Mouse (Mus musculus): ENCODE results near the gene Junb.

Gene Junb

DNA sequence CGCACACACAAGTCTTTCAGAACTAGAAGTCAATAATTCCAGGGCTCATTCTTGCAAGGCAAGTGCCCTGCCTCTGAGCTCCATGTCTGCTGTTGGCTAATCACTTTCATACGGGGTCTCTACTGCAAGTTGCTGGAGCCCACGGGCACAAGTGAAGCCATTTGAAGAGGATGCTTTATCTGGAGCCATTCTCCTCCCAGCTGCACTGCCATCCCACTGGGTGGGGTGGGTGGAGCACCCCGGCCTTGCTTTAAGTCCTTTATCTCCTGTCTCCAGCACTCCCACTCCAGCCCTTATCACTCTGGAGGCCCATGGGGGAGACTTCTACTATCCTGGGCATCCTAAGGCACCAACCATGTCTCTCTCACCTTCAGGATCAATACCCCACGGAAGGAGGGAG lies 7.6 kb downstream of the Junb start:
- no peak for DNase-seq (ENCODE audit: low read depth)

DNA sequence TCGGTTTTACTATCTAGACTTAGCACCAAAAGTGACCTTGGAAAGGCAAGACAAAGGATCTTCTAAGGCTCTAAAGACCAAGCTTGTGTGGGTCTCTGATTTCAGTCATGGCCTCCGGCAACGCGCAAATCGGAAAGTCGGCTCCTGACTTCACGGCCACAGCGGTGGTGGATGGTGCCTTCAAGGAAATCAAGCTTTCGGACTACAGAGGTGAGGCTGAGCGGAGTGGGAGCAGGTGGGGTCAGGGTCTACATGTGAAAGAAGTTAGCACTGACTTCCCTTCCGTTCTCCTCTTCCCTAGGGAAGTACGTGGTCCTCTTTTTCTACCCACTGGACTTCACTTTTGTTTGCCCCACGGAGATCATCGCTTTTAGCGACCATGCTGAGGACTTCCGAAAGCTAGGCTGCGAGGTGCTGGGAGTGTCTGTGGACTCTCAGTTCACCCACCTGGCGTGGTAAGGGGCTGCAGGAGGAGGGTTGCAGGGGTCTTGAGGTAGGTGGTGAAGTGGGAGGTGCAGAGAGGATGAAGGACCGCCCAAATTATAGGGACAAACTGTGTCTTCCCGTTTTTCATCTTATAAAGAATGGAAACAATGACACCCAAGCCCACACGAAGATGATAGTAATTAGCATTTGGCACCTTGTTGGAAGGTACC lies 8.3 kb downstream of the Junb start:
- DNase-seq (ENCODE audit: low read depth) = no peak

DNA sequence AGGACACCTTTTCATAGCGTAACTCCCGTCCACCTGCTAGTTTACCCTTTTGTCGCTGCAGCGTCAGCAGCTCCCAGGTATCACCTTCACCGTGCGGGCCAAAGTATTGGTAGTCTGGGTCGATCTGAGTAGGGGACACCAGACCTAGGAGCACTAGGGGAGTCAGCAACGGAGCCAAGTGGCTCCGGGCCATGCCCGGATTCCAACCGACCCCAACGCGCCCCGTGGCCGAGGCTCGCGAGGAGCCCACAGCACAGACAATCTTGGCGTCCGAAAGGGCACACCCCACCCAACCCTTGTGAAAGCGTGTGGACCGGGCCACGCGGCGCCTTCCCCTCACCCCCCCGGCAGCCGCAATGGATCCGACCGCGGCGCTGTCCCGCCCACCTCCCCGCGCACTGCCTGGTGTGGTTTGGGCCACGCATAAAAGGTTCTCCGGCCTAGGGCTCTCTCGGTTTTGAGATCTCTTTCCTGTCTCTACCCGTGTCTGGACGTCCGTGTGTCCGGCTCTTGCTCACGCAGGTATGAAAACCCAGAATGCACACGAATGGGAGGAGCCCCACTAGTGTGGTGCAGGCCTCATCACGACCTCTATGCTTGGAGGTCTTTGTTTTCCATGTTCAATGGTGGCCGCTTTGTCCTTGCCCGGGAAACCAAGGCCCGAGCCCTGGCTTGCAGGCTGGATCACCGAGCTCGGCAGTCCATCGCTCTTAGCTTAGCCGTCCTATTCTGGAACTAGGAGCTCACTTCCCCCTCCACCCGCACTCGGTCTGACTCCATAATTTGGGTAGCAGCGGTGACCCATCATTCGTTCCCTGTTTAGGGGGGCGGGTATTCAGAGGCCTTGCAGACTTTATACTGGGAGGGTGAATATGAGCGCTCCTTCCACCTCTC lies 9.0 kb downstream of the Junb start, which contains the start of the genes Gm49661, Prdx2 and Rnaseh2a:
TSS of gene Gm49661 (minus strand) at position 193 of the 894 bp plus-strand sequence.
TSS of gene Prdx2 (plus strand) at position 347 of the 894 bp plus-strand sequence.
TSS of gene Rnaseh2a (minus strand) at position 527 of the 894 bp plus-strand sequence.
- no peak for DNase-seq (ENCODE audit: low read depth)

DNA sequence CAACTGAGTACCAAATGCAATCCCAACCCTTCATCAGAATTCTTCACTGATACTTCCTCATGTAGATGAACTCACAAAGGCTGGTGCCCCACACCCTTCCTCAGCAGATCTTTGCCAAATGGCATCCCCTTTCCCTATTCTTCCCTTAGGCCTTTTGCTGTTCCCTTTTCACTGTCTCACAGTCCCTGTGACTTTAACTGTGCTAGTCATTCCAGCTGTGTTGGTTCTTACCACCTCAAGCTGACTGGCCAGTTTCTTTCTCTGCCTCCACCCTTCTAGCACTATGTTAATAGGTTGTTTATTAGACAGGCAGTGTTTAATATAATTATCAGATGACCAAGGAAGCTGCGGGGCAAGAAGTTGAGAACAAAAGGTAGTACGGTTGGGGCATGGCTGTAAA lies 9.9 kb downstream of the Junb start:
- DNase-seq (ENCODE audit: low read depth) = no peak

DNA sequence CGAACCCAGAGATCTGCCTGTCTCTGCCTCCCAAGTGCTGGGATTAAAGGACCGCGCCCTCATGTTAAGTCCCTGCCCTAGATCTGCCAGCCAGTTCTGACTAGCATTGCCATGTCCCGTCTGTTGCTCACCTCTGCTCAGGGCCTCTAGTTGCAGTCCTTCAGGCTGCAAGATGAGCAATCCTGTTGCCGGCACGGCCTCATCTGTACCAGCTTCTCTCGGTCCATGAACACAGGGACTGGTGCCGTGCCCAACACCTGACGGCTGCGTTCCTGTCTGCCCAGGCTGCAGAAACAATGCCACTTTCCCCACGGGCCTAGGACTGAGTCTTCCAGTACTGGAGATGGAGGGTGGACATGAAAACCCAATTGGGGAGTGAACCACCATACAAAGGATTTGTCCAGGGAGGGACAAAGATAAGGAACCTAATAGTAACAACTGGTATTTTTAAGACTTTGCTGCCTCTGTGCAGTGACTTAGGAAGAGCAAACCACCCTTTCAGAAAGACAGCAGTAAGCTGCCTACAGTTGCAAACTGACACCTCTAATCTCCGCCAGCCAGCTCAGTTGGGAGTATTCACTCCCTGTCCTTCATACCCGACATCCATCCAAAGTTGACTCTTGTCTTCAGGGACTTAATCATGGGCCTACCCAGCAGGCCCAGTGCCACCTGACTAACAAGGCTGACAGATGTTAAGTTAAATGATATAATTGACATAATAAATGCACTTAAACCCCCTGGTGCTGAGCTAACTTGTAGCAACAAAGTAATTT lies 10.8 kb downstream of the Junb start:
- DNase-seq (ENCODE audit: low read depth) = no peak

DNA sequence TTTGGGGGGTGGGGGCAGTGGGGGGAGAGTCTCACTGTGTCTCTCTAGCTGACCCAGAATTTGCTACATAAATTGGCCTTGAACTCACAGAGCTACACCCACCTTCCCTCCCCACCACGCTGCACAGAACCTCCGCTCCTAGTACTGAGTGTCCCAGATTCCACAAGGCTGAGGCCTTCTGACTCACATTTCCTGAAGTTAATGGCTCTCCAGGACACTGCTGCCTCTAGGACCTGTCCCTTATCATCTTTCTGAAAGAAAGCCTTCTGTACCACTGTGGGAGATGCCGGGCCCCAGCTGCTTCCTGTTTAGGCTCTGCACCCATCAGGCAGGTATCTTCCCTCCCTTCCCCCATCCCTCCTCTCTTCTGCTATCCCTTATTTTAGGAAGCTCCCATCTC lies 11.9 kb downstream of the Junb start:
- DNase-seq (ENCODE audit: low read depth) = no peak

DNA sequence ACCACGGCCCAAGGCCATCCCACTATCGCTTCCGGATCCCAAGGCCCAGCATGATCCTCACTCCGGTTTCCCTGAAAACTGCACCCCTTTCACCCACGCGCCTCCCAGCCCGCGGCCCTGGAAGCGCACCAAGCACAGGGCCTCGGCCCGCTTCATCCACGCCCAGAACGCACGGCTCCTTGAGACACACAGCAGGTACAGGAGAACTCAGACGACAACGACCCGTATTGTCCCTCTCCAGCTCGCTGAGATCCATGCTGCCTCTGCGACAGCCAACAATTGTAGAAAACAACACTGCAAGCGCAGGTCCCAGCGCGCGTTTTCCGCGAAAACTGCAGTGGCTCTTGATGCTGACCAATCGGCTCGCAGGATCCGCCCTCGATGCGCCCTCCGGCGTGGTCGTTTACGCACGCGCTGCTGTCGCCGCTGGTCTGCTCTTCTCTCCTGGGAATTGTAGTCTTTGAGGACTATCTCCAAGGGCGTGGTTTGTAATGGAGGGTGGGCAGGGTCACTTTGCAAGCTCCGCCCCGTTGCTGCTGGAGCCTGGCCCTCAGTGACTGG lies 12.7 kb downstream of the Junb start:
- DNase-seq (ENCODE audit: low read depth) = peak; percentile 95

DNA sequence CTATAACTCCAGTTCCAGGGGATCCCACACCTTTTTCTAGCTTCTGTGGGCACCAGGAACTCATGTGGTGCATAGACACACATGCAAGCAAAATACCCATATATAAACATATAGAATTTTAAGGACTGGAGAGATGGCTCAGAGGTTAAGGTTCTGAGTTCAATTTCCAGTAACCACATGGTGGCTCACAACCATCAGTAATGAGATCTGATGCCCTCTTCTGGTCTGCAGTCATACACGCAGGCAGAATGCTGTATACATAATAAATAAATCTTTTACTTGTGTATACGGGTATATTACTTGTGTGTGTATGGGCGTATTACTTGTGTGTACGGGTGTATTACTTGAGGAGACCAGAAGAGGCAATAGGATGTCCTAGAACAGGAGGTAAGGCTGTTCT lies 14.6 kb downstream of the Junb start:
- no peak for DNase-seq (ENCODE audit: low read depth)

DNA sequence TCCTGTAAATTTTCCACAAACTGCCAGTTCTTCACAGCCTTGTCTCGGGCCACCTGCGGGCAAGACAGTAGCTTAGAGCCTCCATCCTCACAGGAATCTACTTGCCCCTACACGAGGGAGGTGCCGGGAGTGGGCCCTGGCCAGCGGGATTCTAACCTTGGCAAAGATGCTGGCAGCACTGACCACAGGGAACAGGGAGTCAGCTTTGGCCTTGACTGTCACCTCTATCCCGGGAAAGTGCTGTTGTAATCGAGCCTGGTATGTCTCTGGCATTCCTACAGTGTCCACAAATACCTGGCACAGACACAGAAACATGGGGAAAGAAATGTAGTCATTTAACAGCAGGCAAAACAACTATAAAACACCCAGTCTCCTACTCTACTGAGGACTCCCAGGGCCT lies 18.7 kb downstream of the Junb start:
- no peak for DNase-seq (ENCODE audit: low read depth)

DNA sequence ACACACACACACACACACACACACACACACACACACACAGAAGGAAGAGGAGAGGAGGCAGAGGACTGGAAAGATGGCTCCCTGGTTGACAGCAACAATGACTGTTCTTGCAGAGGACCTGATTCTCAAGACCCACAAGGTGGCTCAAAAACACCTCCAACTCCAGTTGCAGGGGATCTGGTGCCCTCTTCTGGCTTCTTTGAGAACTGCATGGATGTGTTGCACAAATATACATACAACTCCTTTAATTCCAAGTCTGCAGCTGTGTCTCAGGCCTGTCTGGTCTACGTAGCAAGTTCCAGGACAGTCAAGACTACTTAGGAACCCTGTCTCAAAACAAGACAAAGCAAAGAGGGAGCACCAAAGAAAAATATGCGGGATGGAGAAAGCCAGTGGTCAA lies 21.8 kb downstream of the Junb start:
- DNase-seq (ENCODE audit: low read depth) = no peak

DNA sequence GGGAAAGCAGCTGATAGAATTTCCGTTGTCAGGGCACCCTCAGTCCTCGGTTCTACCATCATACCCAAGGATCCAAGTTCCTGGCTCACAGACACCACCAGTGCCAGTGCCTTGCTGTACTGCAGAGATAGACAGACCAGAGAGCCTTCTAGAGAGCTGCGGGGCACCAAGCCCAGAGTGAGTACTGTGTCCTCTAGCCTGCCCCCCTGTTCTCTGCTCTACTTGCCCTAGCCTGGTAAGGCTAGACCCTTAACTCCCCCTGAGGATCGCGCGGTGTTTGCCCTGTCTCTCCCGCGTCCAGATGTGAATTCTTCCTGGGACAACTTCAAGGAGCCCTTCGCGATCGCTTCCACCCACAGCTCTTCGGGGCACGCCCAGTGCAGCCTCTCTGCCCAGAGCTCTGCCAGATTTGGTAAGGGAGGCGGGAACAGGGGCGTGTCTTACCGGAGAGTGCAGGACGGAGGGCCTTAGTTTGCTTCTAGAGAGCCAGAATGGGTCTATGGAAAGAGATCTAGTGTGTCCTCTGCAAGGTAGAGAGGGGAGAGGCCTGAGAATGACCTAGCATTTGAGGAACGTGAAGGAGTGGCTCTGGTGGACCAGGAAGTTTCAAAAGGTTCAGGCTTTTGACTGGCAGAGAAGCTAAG lies 25.8 kb downstream of the Junb start:
- no peak for DNase-seq (ENCODE audit: low read depth)

DNA sequence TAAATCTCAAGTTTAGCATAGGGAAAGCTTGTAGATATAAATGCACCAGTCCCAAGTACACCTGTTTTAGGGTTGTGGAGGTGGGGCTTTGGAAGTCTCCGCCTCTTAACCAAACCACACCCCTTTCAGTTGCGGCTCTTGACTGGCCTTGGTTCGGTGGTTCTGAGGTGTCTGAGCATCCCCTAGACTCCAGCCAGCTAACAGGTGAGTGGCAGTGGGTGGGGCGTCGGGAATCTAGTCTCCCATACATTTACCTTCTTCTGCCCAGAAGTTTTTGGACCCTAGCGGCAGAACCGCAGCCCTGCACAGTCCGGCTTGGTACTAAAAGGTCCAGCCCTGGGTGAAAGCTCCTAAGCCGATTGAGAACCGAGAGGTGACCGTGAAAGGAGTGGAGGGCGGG lies 28.8 kb downstream of the Junb start:
- no peak for DNase-seq (ENCODE audit: low read depth)

DNA sequence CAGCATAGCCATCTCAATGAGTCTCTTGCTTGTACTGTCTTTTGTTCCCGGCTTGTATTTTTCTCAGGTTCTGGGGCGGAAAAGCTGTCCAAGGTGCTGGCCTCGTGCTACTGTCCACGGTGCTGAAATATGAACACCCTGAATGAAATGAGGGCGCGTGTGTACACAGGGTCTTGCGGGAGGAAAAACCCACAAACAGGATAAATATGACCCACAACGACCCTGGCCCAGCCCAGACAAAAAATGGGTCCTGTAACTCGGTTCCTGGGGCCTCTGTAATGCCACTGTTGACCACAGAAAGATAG lies 31.3 kb downstream of the Junb start:
- DNase-seq (ENCODE audit: low read depth) = no peak

DNA sequence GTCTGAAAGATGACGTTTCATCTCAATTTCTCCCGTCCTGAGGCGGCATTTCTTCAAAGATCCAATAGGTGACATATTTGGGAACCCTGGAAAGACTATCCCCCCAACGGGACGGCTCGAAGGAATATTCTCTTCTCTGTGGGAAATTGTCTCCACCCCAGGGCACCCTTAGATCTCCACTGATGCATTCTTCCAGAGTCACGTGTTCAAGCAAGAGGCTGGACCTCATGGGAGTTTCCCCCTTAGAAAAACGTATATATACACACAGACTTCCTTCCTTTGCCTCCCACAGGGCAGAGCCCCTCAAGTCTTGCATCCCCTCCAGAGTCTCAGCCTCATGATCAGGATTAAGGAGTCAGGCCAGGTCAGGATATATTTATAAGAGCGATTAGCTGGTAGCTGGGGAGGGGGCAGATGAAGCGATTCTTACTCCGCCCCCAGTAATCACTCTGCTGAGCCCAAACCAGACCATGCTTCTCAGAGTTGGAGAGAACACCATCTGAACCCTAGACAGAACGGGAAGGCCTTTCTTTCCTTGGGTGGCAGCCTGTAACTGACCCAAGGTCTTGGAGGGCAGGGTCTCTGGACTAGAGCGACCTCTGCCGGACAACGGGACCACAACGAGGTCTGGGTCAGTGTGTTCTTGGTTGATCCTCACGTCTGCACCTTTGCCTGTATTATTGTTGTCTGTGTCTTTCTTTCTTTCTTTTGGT lies 31.8 kb downstream of the Junb start, which contains the start of gene Rtbdn:
TSS of gene Rtbdn (plus strand) at position 464 of the 713 bp plus-strand sequence.
- DNase-seq (ENCODE audit: low read depth) = no peak

DNA sequence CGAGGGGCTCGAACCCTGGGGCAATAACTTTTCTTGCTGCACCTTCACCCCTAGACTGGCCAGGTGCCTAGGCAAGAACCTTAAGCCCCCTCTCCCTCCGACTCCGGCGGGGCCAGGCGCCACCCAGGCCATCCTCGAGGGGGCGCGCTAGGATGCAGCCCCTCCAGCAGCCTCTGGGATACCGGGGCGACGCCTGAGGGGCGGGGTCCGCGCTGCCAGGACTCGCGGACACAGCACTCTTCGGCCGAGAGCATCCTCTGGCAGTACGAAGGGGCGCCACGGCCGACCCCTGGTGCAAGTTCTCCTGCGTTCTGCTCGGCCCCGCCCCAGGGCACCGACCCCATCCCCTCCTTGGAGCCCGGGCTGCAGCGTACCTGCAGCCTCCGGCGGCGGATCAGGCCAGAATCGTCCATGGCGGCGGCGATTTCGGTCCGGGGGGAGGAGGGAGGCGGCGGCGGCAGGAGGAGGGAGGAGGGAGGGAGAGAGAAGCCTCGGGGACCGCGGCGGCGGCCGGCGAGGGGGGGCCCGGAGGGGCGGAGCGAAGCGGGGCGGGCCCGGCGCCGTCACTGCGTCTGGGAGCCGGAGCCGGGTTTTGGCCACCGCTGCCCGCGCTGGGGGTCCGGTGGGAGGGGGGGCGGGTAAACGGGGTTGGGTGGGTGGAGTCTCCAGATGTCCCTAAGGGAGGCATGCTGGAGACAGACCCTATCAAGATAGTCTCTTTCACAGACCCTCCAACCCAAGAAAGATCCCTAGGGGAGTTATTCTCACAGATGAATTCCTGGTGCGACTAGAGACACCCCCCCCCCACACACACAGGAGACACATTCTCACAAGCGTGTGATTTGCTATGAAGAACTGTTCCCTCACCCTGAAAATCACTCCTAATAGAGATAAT lies 32.6 kb downstream of the Junb start:
- DNase-seq (ENCODE audit: low read depth) = no peak

DNA sequence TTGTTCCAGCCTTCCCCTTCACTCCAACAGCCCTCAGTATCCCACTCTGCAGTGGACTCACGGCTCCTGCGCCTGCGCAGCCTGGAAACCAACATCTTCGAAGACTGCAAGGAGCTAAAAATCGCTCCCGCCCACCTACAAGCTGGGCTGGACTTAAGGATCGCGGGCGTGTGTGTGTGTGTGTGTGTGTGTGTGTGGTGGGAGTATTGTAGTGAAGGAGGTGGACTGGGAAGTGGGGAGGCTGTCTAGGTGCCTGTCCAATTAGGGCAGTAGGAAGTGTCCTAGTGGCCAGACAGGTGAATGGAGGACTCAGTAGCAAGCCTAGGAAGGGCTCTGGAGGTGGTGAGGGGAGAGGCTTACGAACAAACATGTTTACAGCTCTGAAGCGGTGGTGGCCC lies 33.3 kb downstream of the Junb start:
- no peak for DNase-seq (ENCODE audit: low read depth)

DNA sequence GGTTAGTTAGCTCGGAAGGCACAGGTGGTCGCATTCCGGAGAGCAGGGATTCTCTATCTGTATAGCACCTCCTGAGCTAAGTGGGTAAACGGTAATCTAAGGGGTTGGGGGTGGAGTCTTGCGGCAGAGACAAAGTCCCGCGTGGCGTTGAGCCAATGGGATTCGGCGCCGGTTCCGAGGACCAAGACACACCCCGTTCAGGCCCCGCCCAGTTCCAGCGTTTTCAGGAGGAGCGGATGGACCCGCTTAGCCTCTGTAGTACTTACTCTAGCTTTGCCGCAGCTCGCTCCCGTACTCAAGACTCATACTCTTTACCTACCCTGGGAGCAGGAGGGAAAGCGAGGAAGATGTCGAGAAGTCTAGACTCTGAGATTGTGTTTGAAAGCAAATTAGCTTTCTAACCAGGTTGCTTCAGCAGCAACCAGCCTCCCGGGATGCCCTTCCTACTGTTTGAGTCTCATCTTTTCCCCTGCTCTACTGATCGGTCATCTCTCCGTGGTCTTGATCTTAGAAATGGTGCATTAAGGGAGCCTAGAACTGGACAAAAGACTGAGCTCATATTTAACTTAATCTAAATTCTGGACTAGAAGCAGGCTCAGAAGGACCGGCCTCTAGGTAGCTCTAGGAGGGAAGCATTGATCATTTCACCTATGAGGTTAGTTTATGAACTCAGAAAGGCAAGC lies 33.9 kb downstream of the Junb start:
- no peak for DNase-seq (ENCODE audit: low read depth)

DNA sequence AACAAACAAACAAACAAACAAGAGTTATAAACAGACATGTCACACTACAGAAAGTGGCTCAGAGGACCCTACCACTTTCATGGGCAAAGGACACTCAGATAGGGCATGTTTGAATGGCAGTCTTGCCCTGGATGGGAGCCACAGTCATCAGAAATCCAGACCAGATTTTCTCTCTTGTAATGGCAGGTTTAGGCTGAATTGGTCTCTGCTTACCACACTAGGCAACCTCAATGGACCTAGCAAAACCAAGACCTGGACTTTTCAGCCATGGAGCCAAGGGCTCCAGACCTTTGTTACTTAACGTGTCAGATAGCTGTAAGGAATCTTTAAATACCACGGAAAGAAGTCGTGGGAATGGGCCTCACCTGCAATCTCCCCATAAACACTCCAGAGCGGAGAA lies 34.8 kb downstream of the Junb start:
- no peak for DNase-seq (ENCODE audit: low read depth)

DNA sequence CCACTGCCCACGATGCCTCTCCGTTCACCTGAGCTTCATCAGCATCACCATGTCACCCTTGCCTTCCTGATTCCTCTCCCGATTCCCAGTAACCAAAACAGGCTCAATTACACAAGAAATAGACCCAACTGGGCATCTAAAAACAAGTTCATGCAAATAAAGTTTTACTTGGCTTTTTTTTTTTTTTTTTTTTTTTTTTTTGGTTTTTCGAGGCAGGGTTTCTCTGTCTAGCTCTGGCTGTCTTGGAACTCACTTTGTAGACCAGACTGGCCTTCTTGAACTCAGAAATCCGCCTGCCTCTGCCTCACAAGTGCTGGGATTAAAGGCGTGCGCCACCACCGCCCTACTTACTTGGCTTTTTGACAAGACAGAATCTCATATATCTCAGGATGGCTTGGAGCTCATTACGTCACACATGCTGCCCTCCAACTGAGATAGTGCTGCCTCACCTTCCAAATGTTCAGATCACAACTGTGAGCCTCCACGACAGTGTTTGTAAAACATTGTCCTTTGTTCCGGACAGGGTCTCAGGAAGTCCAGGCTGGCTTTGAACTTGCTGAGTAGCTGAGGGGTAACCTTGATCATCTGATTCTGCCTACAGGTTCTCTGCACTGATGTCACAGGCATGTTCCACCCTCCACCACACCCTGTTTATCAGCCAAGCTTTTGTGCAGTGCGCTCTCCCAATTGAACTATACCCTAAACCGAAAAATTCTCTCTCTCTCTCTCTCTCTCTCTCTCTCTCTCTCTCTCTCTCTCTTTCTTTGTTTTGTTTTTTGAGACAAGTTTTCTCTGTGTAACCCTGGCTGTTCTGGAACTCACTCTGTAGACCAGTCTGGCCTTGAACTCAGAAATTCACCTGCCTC lies 40.7 kb downstream of the Junb start:
- no peak for DNase-seq (ENCODE audit: low read depth)
